Mouse (Mus musculus) liver, postnatal 0 days (tissue): Measurements from ENCODE around the gene Ak3. TPM values are rescaled to one million over a fixed set of nuclear protein-coding genes. Genes with fewer than 3 reads are reported as not detected.
"Not testable (repeated sequence)": the region's sequence is repeated elsewhere in the genome, so short reads cannot be mapped to it uniquely, and the experiment has no call there.

Source experiments
- ATAC-seq: fragments of 200-750 bp; cut with Nextera tagmentation; 2 replicates; pipeline ENCODE4 v1.8.0; 2017; ENCODE audit warnings: mild to moderate bottlenecking, moderate library complexity
- DNase-seq: peaks from one replicate; pipeline ENCODE4 v3.0.0-alpha.2; 2016
- H3K27ac ChIP-seq: fragments of 300-500 bp; sonication (generic); 2 replicates; pipeline ENCODE4 v1.5.1; 2014; ENCODE audit warnings: antibody characterized with exemption, moderate library complexity, mild to moderate bottlenecking, low read depth
- H3K27me3 ChIP-seq: fragments of 300-500 bp; sonication (generic); 2 replicates; pipeline ENCODE4 v1.6.1; 2014; ENCODE audit warnings: low read length, control low read depth, mixed read lengths; ENCODE audit not compliant: insufficient read depth
- H3K36me3 ChIP-seq: fragments of 300-500 bp; sonication (generic); replicated peaks from 2 replicates; pipeline ENCODE4 v1.6.1; 2014; ENCODE audit warnings: mild to moderate bottlenecking, control low read depth, low read length, moderate library complexity, mixed read lengths; ENCODE audit not compliant: insufficient read depth
- H3K4me1 ChIP-seq: fragments of 300-500 bp; sonication (generic); 2 replicates; pipeline ENCODE4 v1.6.1; 2014; ENCODE audit warnings: antibody characterized with exemption, mild to moderate bottlenecking, control low read depth; ENCODE audit not compliant: insufficient read depth
- H3K4me2 ChIP-seq: fragments of 300-500 bp; sonication (generic); 2 replicates; pipeline ENCODE4 v1.6.1; 2014; ENCODE audit warnings: low read depth, mild to moderate bottlenecking, low read length, moderate library complexity, mixed read lengths
- H3K4me3 ChIP-seq: fragments of 300-500 bp; sonication (generic); 2 replicates; pipeline ENCODE4 v1.5.1; 2014; ENCODE audit warnings: low read depth, low read length
- H3K9ac ChIP-seq: fragments of 300-500 bp; sonication (generic); replicated peaks from 2 replicates; pipeline ENCODE4 v1.6.1; 2014; ENCODE audit warnings: mild to moderate bottlenecking, moderate library complexity
- H3K9me3 ChIP-seq: fragments of 300-500 bp; sonication (generic); 2 replicates; pipeline ENCODE4 v1.6.1; 2016; ENCODE audit warnings: mild to moderate bottlenecking, control low read depth, low read length, mixed read lengths
- CTCF ChIP-seq: sonication (generic); IDR thresholded peaks from 2 replicates; pipeline ENCODE4 v1.5.1; 2016; ENCODE audit warnings: antibody characterized with exemption, low read depth
- EP300 ChIP-seq: IDR thresholded peaks from 2 replicates; pipeline ENCODE4 v1.6.1; 2016; ENCODE audit warnings: antibody characterized with exemption, low read depth, mild to moderate bottlenecking
- WGBS: fragments of 180-500 bp; shearing (Covaris S2); extraction: QIAGEN DNeasy Blood & Tissue Kit; methylation state at CpG from one replicate; pipeline ENCODE4 v1.1.7; 2014; ENCODE audit not compliant: insufficient replicate concordance; 5-methylcytosine and 5-hydroxymethylcytosine counted together
- polyA plus RNA-seq: library from polyadenylated mRNA; unstranded; fragments of >200 nt; fragmentation: Nextera tagmentation; extraction: Ambion mirVana; gene quantifications from 2 replicates; pipeline ENCODE4 v1.2.1, GENCODE M21; 2015

Gene Ak3
- polyA plus RNA-seq, 1 experiment from 2014 or later: 48.1 TPM

- no peak for ATAC-seq
These were observed 36.3 kb downstream of the Ak3 start for GRCm38 (mm10) chr19:29011355-29011990.

DNA sequence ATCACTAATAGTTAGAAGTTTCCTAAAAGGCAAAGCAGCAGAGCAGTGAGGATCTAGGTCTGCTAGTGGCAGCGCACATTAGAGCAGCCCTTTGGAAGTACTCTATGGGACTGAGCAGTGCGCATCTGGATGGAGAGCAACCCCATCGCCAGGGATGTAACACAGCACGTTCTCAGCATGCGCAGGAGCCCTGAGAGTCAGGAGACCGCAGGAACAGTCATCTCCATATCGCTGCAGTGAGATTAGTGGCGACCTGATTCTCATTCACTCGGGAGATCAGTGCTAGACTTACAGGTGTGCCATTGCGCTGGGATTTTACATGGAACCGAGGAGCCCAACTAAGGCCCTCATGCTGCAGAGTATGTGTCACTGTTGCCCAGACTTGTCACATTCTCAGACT lies 38.7 kb downstream of the Ak3 start:
- H3K36me3 ChIP-seq: peaks cover 46% of the 10 kb centered on the region
- no peak overlapping the region for H3K9ac ChIP-seq
- DNase-seq (no peak), ATAC-seq (no peak)
- H3K27ac ChIP-seq: no peak overlapping the region
- no peak overlapping the region for H3K4me3 ChIP-seq
- no peaks in the 10 kb centered on the region for H3K9me3 ChIP-seq
- no peak for TF ChIP-seq CTCF
- no peak for TF ChIP-seq EP300
- no peak overlapping the region for H3K4me2 ChIP-seq
- H3K4me1 ChIP-seq: no peaks in the 10 kb centered on the region
- 93% methylated on average over 11 of the region's 11 CpGs for WGBS
- no peaks in the 10 kb centered on the region for H3K27me3 ChIP-seq

More at GRCm38 (mm10) chr19:29011355-29011990, 36.3 kb downstream of the Ak3 start:
- Histone ChIP-seq H3K4me1 (no peaks in the 10 kb centered on the region), H3K36me3 (peaks cover 55% of the 10 kb centered on the region), H3K4me3 (no peak overlapping the region), H3K9ac (no peak overlapping the region), H3K9me3 (no peaks in the 10 kb centered on the region), H3K4me2 (no peak overlapping the region), H3K27me3 (no peaks in the 10 kb centered on the region), H3K27ac (no peak overlapping the region)
- TF ChIP-seq EP300 (no peak), CTCF (no peak)
- no peak for DNase-seq
- 79% methylated on average over 12 of the region's 12 CpGs for WGBS

- WGBS: 75% methylated on average over 3 of the region's 3 CpGs
- H3K36me3 ChIP-seq: peaks cover 42% of the 10 kb centered on the region
- no peaks in the 10 kb centered on the region for H3K4me1 ChIP-seq
- H3K27me3 ChIP-seq: no peaks in the 10 kb centered on the region
- DNase-seq (no peak), ATAC-seq (no peak)
- no peak overlapping the region for H3K9ac ChIP-seq
- TF ChIP-seq EP300: no peak
- TF ChIP-seq CTCF: no peak
- no peak overlapping the region for H3K27ac ChIP-seq
- H3K9me3 ChIP-seq: no peaks in the 10 kb centered on the region
- no peak overlapping the region for H3K4me2 ChIP-seq
- H3K4me3 ChIP-seq: no peak overlapping the region
These were observed 39.6 kb downstream of the Ak3 start for GRCm38 (mm10) chr19:29008069-29008706.

GRCm38 (mm10) chr19:29000321-29000720 lies 47.4 kb downstream of the Ak3 start:
- H3K36me3 ChIP-seq: peaks cover 51% of the 10 kb centered on the region
- 95% methylated on average over 16 of the region's 16 CpGs for WGBS

DNA sequence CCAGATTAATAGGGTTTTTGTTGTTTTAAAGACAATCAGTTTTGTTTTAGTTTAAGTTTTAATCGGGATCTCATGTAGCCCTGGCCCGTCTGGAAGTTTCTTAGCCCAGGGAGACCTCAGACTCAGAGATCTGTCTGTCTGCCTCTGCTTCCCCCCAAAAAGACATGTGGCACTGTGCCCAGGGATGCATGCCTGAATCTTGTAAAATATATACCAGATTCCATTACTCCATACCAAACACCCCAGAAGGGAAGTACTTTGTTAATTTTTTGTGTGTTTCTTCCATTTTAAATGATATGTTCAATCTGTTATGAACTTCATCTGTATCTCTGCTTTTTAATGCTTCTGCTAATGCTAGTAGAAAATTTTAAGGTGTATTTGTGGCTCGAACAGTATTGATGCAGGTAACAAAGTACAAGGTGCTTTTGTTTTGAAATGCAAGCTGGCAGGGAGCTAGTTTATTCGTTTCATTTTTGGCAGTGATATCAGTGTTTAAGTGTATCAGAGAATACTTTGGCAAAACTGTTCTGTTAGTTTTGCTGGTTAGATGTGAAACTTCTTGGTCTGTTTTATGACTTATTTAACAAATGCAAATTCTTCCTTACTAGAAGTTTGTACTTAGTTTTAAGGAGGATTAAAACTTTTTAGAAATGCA lies 49.7 kb downstream of the Ak3 start:
- Histone ChIP-seq H3K4me2 (no peak overlapping the region), H3K27ac (no peak overlapping the region), H3K4me1 (0 out of 2 replicates have a peak, but pooled peaks cover 2% of the 10 kb centered on the region), H3K4me3 (no peak overlapping the region), H3K9me3 (no peaks in the 10 kb centered on the region), H3K36me3 (peaks cover 57% of the 10 kb centered on the region), H3K27me3 (no peaks in the 10 kb centered on the region), H3K9ac (no peak overlapping the region)
- DNase-seq (no peak), ATAC-seq (no peak)
- WGBS: 74% methylated on average over 4 of the region's 4 CpGs
- TF ChIP-seq CTCF (no peak), EP300 (no peak)

More at GRCm38 (mm10) chr19:29000321-29000720, 47.4 kb downstream of the Ak3 start:
- not testable (repeated sequence) for H3K9ac ChIP-seq, H3K27ac ChIP-seq, H3K4me1 ChIP-seq, H3K4me2 ChIP-seq, H3K27me3 ChIP-seq, H3K9me3 ChIP-seq, H3K4me3 ChIP-seq, ATAC-seq, DNase-seq

- ATAC-seq: no peak
- no peak for TF ChIP-seq EP300
- no peak for TF ChIP-seq CTCF
These were observed 52.4 kb downstream of the Ak3 start for GRCm38 (mm10) chr19:28995366-28995765.

More at GRCm38 (mm10) chr19:28995366-28995765, 52.4 kb downstream of the Ak3 start:
- Histone ChIP-seq H3K27me3 (no peaks in the 10 kb centered on the region), H3K9me3 (no peaks in the 10 kb centered on the region), H3K9ac (no peak overlapping the region), H3K4me1 (peaks cover 9% of the 10 kb centered on the region), H3K36me3 (peaks cover 38% of the 10 kb centered on the region), H3K27ac (no peak overlapping the region), H3K4me3 (no peak overlapping the region), H3K4me2 (no peak overlapping the region)
- 60% methylated on average over 5 of the region's 5 CpGs for WGBS
- no peak for DNase-seq
